Mouse (Mus musculus): ENCODE data around the gene Ranbp17. TPM values are rescaled to one million over a fixed set of nuclear protein-coding genes. Genes with fewer than 3 reads are reported as not detected.

Ranbp17 gene
- total RNA-seq, 1 experiment from 2014 or later, result 4.8 TPM

DNA sequence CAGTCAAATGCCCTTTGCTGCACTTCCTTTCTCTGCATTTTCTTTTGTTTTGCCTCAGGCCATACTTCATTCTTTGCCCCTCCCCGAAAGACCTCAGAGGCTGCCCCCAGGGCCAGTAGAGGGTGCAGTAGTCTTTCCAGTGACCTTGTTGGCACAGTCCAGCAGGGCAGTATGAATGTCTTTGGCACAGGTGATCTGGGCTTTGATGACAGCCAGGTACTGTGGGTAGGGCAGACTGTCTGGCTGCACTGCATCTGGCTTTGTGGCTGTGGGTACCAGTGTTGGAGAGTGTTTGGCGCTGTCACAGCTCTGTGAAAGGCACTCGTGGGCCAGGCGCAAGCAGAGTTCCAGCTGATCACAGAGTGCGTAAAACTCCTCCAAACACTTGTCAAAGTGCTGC, 85.8 kb downstream of the Ranbp17 start:
- peak; percentile 68 for ATAC-seq (replicated peaks; ENCODE audit: low read depth, poor library complexity, severe bottlenecking)

DNA sequence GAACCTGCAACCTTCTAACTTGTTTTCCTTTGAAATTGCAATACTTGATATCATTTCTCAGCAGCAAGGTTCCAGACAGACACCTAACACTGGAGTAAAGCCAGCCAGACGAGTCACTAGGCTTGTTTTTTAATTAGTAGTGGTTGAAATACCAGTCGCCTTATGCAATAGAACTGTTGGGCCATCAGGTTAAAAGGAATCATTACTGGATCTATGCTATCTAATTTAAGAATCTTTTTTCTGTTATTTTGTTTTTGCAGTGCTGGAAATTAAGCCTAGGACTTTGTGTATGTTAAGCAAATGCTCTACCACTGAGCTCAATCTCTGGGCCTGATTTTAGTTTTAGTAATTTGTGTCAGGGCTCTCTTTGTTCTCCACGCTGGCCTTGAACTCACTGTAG, 91.3 kb downstream of the Ranbp17 start:
- ATAC-seq (replicated peaks; ENCODE audit: low read depth, poor library complexity, severe bottlenecking), result no peak

DNA sequence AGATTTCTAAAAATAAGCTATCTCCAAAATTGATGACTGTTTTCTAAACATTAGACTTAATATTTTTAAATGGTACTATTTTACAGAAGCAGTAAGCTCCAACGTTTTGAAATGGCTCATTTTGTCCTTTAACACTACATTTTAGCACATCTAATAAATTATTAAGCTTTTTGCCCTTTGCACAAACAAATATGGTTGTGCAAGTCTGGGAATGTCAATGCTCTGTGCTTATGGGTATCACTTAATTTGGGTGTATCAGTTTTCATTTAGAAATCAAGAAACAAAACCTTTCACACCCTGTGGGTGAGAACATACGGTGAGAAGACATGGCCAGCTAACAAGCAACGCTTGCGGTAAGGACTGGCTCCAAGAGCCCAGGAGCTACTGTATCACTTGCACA, 108.9 kb downstream of the Ranbp17 start:
- no peak for ATAC-seq (replicated peaks; ENCODE audit: low read depth, poor library complexity, severe bottlenecking)

DNA sequence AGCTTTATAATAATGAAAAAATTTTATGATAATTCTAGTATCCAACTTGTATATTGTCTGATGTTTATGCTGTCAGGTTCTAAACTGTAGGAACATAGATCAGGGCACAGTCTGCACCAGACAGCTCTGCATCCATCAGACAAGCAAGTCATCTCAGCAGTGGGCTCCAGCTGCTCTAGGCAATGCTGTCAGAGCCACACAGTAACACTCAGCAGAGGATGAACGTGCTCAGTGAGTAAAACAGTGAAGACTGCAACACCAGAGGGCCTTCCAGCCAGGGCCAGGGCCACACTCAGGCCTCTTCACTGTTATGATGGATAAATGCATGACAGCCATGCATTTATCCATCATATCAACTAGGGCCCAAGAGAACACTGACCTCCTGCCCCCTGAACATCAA, 114.2 kb downstream of the Ranbp17 start:
- no peak for ATAC-seq (replicated peaks; ENCODE audit: low read depth, poor library complexity, severe bottlenecking)

DNA sequence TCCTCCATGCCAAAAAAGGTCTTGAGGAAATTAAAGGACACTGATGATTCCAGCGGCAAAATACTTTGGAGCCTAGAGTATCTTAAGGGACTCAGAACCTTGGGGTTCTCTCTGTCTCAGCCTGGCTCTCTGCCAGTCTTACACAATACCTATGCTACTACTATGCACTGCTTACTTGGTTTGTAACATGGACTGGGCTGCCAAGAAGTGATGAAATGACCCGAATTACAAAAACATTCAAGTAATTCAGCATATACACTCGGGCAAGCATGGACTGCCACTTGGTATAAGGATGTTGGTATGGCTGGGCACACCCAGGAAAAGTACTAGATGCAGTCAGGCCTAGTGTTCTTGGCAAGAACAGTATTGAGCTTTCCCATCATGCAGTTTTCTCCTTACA, 114.8 kb downstream of the Ranbp17 start:
- ATAC-seq (replicated peaks; ENCODE audit: low read depth, poor library complexity, severe bottlenecking), result no peak

DNA sequence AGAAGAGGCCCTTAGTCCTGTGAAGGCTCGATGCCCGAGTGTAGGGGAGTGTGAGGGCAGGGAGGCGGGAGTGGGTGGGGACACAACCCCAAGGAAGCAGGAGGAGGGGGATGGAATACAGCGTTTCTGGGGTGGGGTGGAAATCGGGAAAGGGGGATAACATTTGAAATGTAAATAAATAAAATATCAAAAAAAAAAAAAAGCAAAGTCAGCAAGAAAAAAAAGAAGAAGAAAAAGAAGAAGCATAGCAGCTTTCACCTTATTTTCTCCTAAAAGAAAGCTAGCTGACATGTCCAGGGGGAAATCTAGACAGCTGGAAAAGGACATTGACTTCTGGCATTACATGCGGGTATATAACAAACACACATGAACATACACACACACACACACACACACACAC, 117.3 kb downstream of the Ranbp17 start:
- no peak for ATAC-seq (replicated peaks; ENCODE audit: low read depth, poor library complexity, severe bottlenecking)

DNA sequence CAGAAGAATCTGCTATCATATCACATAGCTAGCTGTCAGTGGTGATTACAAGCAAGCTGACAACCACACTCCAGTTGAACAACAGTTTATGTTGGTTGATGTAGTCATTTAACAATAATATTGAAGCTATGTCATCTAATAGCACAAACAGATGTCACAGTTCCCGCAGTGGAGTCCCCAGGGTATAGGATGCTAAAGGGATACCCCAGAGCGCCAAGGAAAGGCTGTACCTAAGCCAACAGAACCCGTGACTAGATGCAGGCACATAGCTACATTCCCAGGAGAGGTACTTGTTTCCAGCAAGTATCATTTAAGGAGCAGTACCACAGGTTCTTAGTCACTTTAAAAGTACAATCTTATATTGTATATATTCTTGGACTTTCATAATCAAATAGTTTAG, 119.5 kb downstream of the Ranbp17 start:
- no peak for ATAC-seq (replicated peaks; ENCODE audit: low read depth, poor library complexity, severe bottlenecking)

DNA sequence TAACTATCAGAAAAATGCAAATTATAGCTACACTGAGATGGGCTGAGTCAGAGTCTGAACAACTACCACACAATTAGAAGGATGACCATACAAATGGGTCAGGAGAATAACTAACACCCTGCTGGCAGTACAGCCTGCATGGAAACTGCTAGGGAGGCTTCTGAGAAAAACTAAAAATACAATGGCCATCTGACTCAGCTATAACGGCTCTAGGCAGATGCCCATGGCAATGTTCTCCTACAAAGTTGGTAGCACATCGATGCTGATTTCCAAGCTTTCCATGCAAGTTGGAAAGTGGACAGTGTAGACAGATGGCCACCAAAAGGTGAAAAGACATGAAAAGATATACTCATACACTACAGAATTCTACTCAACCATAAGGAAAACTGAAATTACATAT, 124.9 kb downstream of the Ranbp17 start:
- ATAC-seq (replicated peaks; ENCODE audit: low read depth, poor library complexity, severe bottlenecking), result no peak

DNA sequence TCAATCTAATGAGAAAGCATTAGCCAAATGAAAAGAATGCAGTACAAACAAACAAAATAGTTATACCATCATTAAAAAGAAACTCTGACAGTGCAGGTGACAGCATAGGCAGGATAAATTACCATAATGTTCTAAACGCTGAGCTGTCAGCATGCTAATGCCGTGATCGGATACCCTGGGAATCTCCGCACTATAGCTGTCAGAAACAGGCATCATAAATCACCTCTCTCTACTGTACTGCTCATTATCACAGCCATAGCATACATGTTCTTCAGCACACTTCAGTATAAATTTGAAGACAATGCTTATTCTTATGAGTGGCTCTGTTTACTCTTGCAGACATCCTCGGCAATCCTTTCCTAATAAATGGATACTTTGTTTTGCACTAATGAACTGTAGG, 151.7 kb downstream of the Ranbp17 start:
- no peak for ATAC-seq (replicated peaks; ENCODE audit: low read depth, poor library complexity, severe bottlenecking)

DNA sequence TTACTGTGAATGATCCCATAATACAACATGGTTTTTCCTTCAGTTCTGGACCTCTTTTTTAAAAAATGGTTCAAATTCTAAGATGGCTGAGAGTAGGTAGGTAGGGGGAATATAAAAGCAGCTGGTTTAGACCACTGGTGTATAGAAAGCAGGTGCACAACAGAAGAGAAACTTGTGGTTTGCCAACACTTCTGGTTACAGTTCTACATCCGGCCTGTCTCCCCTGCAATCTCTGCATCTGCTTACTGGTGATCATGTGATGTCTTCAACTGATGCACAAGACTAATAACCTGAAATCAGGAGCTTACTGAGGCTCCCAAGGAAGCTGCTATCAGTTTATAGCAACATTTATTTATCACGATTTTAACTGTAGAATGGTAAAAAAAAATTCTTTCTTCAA, 164.3 kb downstream of the Ranbp17 start:
- no peak for ATAC-seq (replicated peaks; ENCODE audit: low read depth, poor library complexity, severe bottlenecking)

DNA sequence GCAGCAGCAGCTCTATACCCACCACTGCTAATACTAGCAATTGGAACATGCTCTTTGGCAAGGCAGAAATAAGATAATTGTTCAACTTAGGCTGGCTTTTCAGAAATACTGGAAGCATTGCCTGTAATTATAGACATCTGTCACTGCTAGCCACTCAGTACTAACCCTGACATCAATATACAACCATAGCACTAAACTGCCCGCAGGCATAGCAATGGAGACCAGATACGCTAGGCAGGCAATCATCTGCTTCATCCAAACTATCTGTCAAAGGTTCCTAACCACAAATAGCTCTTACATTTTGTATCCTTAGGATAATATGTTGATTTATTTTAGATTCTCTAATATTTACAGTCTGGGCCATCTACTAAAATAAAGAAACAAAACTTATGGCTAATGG, 171.5 kb downstream of the Ranbp17 start:
- ATAC-seq (replicated peaks; ENCODE audit: low read depth, poor library complexity, severe bottlenecking), result no peak

DNA sequence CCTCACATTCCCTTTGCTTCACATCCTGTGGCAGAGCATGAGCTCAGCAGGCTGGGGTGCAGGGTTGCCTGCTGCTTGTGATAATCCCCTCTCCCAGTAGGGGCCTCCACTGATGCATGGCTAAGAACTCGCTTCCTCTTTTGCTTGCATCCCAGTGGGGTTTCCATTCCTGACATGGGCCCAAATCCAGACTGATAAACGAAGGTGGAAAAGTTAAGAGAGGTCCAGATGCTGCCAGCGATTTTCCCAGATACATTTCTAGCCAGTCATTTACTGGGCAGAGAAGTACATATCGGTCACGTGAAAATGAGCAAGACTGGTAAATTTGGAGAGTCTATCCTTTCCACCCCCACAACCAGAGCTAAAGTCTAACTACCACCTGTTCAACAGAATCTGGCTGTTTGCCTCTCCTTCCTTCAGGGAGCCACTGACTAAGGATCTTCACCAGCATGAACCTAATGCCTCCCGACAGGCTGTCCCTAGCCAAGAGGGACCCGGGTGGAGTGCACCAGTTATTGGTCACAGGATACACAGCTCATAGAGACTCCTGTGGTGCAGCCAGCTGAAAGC, 176.9 kb downstream of the Ranbp17 start:
- ATAC-seq (replicated peaks; ENCODE audit: low read depth, poor library complexity, severe bottlenecking), result peak; percentile 97

DNA sequence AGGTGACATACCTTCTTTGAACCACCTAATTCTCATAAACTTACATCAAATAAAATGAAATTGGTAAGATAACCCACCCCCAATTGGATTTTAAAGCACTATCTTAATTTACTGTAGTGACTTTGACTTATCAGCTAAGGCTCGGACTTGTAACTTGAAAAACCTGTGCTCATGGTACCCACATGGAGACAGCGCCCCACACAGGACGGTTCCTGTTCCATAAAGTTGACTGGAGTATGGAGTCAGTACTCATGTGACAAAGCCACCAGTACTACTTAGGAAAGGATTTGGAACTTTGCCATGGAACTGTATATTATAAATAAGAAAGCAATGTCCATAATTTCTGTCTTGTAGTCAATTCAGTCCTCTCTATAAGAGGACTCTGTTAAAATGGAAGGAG, 177.9 kb downstream of the Ranbp17 start:
- no peak for ATAC-seq (replicated peaks; ENCODE audit: low read depth, poor library complexity, severe bottlenecking)

DNA sequence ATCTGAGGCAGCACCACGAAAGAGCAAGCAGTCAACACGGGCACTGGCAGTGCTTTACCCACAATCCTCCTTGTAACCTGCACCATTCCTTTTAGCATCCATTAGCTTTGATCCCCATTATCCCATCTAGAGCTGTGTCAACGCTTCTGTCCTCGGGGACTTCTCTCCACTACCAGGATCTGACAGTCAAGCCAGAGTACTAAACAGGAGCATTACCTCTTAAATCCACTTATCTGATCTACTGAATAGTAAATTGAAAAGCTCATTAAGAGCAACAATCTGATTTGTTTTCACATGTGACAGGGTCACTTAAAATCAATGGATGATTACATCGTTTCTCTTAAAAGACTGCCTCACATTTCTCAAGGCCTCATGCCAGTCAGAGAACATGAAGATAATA, 181.4 kb downstream of the Ranbp17 start:
- no peak for ATAC-seq (replicated peaks; ENCODE audit: low read depth, poor library complexity, severe bottlenecking)

DNA sequence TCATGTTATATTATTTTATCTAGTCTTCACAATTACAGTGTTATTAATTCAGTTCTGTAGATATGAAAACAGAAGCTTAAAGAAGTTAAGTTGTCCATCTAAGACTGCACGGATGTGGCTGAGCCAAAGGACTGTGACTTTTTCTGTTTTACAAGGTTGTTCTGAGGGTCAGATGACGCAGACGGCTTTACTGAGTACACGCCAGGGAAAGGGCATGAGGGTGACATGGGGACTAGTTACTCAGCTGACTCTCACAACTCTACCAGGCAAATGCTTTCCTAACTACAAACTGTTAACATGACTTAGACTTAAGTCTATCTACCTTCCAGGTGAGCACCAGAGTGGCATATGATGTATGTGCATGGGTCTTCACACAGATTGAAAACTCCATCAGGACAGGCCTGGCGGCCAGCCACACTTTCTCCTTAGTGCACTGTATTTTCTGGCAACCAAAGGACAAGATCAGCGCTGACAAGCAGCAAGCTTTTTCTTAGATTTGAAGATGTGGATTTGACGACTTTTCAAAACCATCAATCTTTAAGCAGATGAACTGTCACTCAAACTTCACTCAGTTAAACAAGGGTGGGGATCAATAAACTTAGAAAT, 194.4 kb downstream of the Ranbp17 start:
- no peak for ATAC-seq (replicated peaks; ENCODE audit: low read depth, poor library complexity, severe bottlenecking)

DNA sequence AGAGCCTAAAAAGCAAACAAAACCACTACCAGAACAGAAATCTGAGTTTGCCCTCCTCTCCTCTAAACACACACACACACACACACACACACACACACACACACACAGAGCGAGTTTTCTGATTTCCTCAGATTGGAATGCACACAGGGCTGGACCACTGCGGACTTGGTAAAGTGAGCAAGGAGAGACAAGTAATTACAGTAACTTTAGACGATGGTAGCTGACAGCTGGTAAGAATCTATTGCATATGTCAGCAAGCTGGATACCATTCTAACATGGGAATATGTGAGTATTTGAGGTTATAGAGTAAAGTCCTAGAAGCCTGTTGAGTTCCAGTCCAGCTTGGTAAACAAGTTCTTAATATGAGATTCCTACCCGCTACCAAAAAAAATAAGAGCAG, 204.0 kb downstream of the Ranbp17 start:
- no peak for ATAC-seq (replicated peaks; ENCODE audit: low read depth, poor library complexity, severe bottlenecking)

DNA sequence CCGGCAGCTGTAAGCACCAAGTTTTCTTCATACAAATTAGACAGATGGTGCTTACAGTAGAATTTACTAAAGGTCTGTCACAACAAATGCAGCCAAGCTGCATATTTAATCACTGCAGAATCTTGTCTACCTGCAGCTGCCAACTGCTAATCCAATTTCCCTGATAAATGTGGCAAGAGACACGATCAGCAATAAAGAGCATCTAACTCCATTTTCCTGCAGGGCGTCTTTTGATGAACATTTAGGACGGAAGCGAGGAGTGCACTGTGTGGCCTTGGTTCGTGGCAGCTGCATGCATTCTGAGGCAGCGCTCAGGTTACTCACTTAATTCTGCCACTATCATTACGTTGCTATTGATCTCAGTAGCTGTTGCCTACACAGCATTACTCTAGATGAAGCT, 212.7 kb downstream of the Ranbp17 start:
- no peak for ATAC-seq (replicated peaks; ENCODE audit: low read depth, poor library complexity, severe bottlenecking)

DNA sequence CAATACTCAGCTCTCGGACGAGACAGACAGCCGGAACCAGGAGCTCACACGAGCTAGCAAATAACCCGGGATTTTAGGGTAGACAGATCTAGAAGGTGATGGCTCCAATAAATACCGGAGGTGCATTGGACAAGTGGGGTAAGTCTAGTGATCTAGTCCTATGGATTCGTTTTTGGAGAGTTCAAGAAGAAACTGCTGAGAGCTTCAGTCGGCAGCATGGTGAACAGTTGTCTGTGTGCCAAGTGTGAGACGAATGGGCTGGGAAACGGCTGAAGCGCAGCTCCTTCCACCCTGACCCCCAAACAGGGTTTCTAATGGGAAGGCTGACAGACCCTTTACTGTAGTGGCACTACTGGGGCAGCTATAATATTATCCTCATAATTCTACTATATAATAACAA, 214.2 kb downstream of the Ranbp17 start:
- ATAC-seq (replicated peaks; ENCODE audit: low read depth, poor library complexity, severe bottlenecking), result no peak

DNA sequence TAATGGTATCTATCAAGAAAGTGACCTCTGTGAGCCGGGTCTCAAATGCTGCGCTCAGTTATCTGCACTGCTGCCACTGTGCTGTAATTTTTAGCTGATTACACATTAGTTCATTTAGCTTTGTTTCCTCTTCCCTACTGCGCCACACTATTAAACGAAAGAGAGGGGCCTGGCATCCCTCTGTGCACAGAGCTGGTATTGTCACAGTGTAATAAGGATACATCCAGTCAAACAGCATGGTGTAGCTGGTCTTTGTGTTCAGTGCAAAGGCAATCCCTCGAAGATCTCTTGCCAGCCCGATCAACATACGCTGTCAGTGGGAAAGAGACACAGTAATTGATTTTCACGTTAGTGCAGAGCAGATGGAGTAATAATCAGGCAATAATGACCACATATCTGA, 216.4 kb downstream of the Ranbp17 start:
- ATAC-seq (replicated peaks; ENCODE audit: low read depth, poor library complexity, severe bottlenecking), result no peak

DNA sequence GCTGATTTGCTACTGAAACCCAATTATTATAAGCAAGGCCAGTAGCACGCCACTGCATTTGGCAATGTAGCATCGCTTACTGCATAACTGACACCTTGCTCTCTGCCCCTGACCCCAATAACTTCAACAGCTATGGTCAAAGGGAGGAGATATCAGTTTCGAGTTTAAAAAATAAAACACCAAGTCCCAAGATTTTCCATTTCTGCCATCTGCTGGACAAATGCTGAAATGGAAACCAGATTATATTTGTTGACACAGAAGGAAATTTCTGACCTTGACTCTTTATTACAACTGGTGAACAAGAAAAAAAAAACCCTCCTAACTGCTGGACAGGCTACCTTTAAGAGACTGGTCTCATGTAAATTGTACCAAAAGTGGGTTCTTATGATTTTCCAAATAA, 218.1 kb downstream of the Ranbp17 start:
- ATAC-seq (replicated peaks; ENCODE audit: low read depth, poor library complexity, severe bottlenecking), result no peak

DNA sequence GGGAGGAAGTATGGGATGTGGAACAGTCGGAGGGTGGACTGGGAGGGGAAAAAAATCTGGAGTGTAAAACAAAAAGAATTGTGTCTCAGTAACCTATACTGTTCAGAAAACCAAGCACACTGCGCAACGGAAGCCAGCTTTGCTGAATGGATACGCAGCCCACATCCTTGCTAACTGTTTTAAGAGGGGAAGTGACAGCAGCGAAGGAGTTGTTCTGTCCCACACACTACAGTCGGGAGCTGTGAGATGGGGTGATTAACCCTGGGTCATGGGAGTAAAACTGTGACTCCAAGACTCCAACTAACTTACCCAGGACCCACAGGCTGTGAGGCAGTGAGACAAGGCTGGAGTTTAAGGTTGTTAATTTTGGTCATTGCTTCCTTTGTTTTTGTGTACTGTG, 219.5 kb downstream of the Ranbp17 start:
- peak; percentile 54 for ATAC-seq (replicated peaks; ENCODE audit: low read depth, poor library complexity, severe bottlenecking)

DNA sequence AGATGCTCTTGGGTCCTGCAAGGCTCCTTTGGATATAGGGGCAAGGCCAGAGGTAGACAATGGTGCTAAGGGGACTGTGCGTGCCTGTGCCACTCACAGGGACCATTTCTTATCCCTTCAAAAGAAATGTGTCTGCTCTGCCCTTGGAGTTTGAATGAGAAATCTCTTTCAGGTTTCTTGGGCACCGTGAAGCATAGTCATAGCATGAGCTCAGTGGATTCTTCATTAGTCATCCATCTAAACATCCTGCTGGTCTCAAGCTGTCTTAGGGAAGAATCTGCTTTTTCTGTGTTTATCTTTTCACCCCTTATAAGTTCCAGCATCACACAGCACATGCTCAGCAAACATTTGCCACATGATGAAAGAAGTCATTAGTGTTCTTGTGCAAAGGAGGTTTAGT, 235.0 kb downstream of the Ranbp17 start:
- no peak for ATAC-seq (replicated peaks; ENCODE audit: low read depth, poor library complexity, severe bottlenecking)

DNA sequence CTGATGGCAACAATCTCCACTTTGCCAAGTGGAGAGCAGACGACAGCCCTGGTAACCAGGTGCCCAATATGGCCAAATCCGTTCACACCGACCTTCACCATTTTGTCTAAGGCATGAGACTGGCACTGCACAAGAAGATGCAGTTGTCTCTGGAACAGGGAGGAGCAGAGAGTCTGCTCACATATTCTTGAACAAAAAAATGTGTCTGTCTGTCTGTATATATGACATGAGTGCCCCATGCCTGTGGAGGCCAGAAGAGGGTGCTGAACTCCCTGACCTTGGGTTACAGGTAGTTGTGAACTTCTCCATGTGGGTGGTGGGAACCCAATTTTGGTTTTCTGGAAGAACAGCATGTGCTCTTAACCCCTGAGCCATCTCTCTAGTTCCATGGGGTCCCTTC, 236.9 kb downstream of the Ranbp17 start, which contains the start of gene Gm12117:
Gm12117 (minus strand) TSS at position 101 of the 400 bp plus-strand sequence.
- no peak for ATAC-seq (replicated peaks; ENCODE audit: low read depth, poor library complexity, severe bottlenecking)

All from common myeloid progenitor, adult 5-6 weeks (primary cell).